Mouse (Mus musculus) forebrain, embryonic 16.5 days (tissue): Measurements from ENCODE around the gene Dnajc22. TPM values are rescaled to one million over a fixed set of nuclear protein-coding genes. Genes with fewer than 3 reads are reported as not detected.

Experiments
- ATAC-seq: fragments of 200-750 bp; cut with Nextera tagmentation; 2 replicates; pipeline ENCODE4 v1.8.0; 2017; ENCODE audit warnings: mild to moderate bottlenecking, moderate library complexity
- H3K27ac ChIP-seq: fragments of 300-500 bp; sonication (generic); 2 replicates; pipeline ENCODE4 v1.5.1; 2014; ENCODE audit warnings: low read length, control low read depth
- H3K27me3 ChIP-seq: fragments of 300-500 bp; sonication (generic); replicated peaks from 2 replicates; pipeline ENCODE4 v1.6.1; 2014; ENCODE audit warnings: low read length; ENCODE audit not compliant: control insufficient read depth, insufficient read depth
- H3K36me3 ChIP-seq: fragments of 300-500 bp; sonication (generic); 2 replicates; pipeline ENCODE4 v1.6.1; 2014; ENCODE audit not compliant: control insufficient read depth, insufficient read depth
- H3K4me1 ChIP-seq: fragments of 300-500 bp; sonication (generic); replicated peaks from 2 replicates; pipeline ENCODE4 v1.6.1; 2014; ENCODE audit warnings: low read length; ENCODE audit not compliant: control insufficient read depth, insufficient read depth
- H3K4me2 ChIP-seq: fragments of 300-500 bp; sonication (generic); 2 replicates; pipeline ENCODE4 v1.6.1; 2014; ENCODE audit warnings: mild to moderate bottlenecking, low read length, control low read depth
- H3K4me3 ChIP-seq: fragments of 300-500 bp; sonication (generic); replicated peaks from 2 replicates; pipeline ENCODE4 v1.5.1; 2014; ENCODE audit warnings: mild to moderate bottlenecking, low read length, control low read depth
- H3K9ac ChIP-seq: fragments of 300-500 bp; sonication (generic); replicated peaks from 2 replicates; pipeline ENCODE4 v1.6.1; 2014; ENCODE audit warnings: low read depth, low read length, control low read depth
- H3K9me3 ChIP-seq: fragments of 300-500 bp; sonication (generic); 2 replicates; pipeline ENCODE4 v1.6.1; 2016; ENCODE audit warnings: low read length; ENCODE audit not compliant: control insufficient read depth
- whole genome bisulfite sequencing: fragments of 180-500 bp; shearing (Covaris S2); extraction: QIAGEN DNeasy Blood & Tissue Kit; methylation state at CpG from one replicate; pipeline ENCODE4 v1.1.7; 2014; 5-methylcytosine and 5-hydroxymethylcytosine counted together
- polyA plus RNA-seq: library from polyadenylated mRNA; unstranded; fragments of >200 nt; fragmentation: Nextera tagmentation; extraction: Ambion mirVana; gene quantifications from 2 replicates; pipeline ENCODE4 v1.2.1, GENCODE M21; 2015

Gene Dnajc22
- polyA plus RNA-seq, 1 experiment from 2014 or later, result 0.27 TPM

DNA sequence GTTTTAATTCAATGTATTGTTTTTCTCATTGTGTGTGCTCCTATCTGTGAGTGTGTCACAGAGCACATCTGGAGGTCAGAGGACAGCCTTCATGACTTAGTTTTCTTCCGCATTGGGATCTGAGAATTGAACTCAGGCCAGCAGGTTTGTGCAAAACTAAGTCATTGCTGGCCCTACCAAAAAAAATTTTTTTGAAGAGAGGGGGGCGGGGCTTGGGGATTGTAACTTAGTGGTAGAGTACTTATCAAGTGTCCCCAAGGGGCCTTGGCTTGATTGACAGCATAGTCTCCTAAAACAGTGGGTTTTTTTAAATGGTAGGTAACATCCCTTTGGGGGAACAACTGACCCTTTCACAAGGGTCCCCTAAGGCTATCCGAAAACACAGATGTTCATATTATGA lies 18.2 kb downstream of the Dnajc22 start:
- no peak overlapping the region for H3K27ac ChIP-seq
- no peak for ATAC-seq
- H3K9me3 ChIP-seq, result no peaks in the 10 kb centered on the region
- 95% methylated on average over 3 of the region's 3 CpGs for WGBS
- no peak overlapping the region for H3K4me3 ChIP-seq
- H3K36me3 ChIP-seq, result no peaks in the 10 kb centered on the region
- H3K9ac ChIP-seq, result no peak overlapping the region
- H3K4me1 ChIP-seq, result no peaks in the 10 kb centered on the region
- H3K4me2 ChIP-seq, result no peak overlapping the region
- H3K27me3 ChIP-seq, result no peaks in the 10 kb centered on the region

DNA sequence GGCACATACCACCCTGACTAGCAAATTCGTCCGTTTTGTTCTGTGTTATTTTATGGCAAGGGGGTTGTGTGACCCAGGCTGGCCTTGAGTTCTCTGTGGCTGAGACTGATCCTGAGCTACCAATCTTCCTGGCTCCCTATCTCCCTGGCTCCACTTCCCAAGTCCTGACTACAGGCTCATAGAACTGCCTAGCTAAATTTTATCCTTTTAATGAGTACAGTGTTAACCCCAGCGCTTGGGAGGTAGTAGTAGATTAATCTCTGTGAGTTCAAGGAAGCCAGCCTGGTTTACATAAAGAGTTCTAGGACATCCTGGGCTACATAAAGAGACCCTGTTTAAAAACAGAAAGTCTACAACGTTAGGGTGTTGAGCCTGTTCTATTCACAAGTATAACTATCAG lies 18.8 kb downstream of the Dnajc22 start:
- no peaks in the 10 kb centered on the region for H3K9me3 ChIP-seq
- 77% methylated on average over 4 of the region's 4 CpGs for WGBS

DNA sequence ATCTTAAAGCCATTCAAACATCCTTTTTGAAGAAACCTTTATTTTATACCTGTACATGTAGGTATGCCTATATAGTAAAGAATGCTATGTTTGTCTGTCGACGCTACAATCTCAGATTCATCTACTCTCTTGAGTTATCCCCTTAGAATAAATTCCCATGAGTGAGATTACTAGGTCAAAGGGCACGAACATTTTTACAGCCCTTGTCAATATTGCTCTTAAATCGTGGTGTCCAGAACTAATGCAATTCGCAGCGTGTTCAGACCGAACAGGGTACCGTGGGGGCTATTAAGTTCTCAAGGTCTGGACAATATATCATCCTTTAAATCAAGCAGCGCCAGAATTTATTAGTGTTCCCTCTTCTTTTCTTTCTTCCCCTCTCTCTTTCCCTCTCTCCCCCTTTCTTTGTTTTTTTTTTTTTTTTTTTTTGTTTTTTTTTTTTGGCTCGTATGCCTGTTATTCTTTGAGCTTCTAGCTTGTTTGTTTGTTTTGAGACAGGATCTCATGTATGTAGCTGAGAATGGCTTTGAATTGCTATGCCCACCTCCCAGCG lies 19.9 kb downstream of the Dnajc22 start:
- no peaks in the 10 kb centered on the region for H3K36me3 ChIP-seq
- no peaks in the 10 kb centered on the region for H3K27me3 ChIP-seq
- ATAC-seq, result no peak
- 70% methylated on average over 11 of the region's 11 CpGs for WGBS
- H3K4me3 ChIP-seq, result no peak overlapping the region
- no peak overlapping the region for H3K27ac ChIP-seq
- H3K4me1 ChIP-seq, result no peaks in the 10 kb centered on the region
- no peak overlapping the region for H3K9ac ChIP-seq
- H3K4me2 ChIP-seq, result no peak overlapping the region
- H3K9me3 ChIP-seq, result no peaks in the 10 kb centered on the region

More for the DNA sequence above, 18.8 kb downstream of the Dnajc22 start:
- Histone ChIP-seq H3K27me3 (no peaks in the 10 kb centered on the region), H3K9ac (no peak overlapping the region), H3K4me1 (no peaks in the 10 kb centered on the region), H3K36me3 (no peaks in the 10 kb centered on the region), H3K4me3 (no peak overlapping the region), H3K27ac (no peak overlapping the region), H3K4me2 (no peak overlapping the region)
- ATAC-seq, result no peak

DNA sequence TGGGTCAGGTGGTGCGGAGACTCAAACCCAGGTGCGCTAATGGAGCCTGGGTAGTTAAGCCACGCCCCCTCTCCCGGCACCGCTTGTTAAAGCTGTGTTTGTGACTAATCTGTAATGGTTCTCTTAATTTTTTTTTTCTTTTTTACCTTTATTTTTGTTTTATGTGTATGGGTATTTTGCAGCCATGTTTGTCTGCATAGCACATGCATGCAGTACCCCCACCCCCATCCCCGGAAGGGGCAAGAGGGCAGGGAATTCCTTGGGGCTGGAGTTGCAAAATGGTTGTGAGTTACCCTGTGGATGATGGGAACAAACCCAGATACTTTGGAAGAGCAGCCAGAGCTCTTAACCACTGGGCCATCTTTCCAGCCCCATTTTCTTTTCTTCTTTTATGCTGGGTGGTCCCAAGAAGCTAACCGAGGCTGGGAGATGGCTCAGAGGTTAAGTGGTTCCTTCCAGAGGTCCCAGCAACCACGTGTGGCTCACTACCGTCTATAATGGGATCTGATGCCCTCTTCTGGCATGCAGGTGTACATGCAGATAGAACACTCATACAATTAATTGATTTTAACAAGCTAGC lies 20.5 kb downstream of the Dnajc22 start:
- Histone ChIP-seq H3K9ac (no peak overlapping the region), H3K36me3 (no peaks in the 10 kb centered on the region), H3K4me3 (no peak overlapping the region), H3K4me2 (no peak overlapping the region), H3K4me1 (no peaks in the 10 kb centered on the region), H3K9me3 (no peaks in the 10 kb centered on the region), H3K27ac (no peak overlapping the region), H3K27me3 (no peaks in the 10 kb centered on the region)
- ATAC-seq, result no peak
- WGBS, result 5% methylated on average over 9 of the region's 9 CpGs

DNA sequence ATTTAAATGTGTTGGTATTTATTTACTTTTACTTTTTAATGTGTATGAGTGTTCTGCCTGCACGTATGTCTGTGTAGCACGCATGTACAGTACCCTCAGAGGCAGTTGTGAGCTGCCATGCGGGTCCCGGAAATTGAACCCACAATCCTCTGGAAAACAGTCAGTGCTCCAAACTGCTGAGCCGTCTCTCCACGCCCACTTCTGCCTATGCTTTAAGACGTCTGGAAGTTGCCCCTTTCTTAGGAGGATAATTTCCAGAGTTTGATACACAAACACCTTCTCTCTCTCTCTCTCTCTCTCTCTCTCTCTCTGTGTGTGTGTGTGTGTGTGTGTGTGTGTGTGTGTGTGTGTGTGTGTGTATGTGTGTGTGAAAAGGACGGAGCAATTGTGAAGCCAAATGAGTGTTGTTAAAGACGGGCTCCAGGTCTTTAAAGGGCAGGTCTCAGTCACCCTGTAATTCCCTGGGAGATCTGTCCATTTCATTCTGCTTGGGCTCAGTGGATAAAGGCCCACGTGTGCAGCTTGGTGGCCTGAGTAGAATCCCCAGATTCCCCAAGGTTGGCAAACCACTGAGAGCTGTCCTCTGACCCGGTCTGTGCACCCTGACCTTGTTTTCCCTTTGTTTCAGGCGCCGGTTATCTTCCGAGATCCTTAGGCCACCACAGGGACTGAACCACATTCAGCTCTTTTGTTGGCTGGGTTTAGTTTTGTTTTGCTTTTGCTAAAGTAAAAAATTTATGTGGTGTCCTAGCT lies 21.5 kb downstream of the Dnajc22 start:
- WGBS, result 53% methylated on average over 14 of the region's 14 CpGs
- no peaks in the 10 kb centered on the region for H3K4me1 ChIP-seq

DNA sequence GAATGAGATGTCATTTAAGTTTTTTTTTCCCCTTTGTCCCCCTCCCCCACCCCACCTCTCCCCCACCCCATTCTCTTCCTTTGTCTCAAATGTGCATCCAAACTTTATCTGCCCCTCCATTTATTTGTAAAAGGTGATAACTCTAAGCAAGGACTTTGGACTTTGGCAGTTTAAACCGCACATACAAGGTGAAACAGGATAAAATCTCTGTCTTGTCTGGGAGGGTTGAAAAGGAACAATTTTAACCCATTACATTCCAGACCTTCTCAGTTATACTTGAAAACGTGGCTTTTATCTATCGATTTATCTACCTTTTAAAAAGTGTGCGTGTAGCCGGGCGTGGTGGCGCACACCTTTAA lies 22.1 kb downstream of the Dnajc22 start:
- no peak for ATAC-seq
- H3K36me3 ChIP-seq, result no peaks in the 10 kb centered on the region
- H3K4me3 ChIP-seq, result no peak overlapping the region
- H3K27ac ChIP-seq, result no peak overlapping the region
- no peaks in the 10 kb centered on the region for H3K4me1 ChIP-seq
- no peak overlapping the region for H3K9ac ChIP-seq
- no peak overlapping the region for H3K4me2 ChIP-seq
- no peaks in the 10 kb centered on the region for H3K27me3 ChIP-seq
- no peaks in the 10 kb centered on the region for H3K9me3 ChIP-seq
- WGBS, result 86% methylated on average over 7 of the region's 7 CpGs

More for the DNA sequence above, 21.5 kb downstream of the Dnajc22 start:
- H3K9ac ChIP-seq, result no peak overlapping the region
- no peak overlapping the region for H3K4me3 ChIP-seq
- no peaks in the 10 kb centered on the region for H3K36me3 ChIP-seq
- no peaks in the 10 kb centered on the region for H3K9me3 ChIP-seq
- no peak for ATAC-seq
- no peaks in the 10 kb centered on the region for H3K27me3 ChIP-seq
- no peak overlapping the region for H3K4me2 ChIP-seq
- no peak overlapping the region for H3K27ac ChIP-seq

DNA sequence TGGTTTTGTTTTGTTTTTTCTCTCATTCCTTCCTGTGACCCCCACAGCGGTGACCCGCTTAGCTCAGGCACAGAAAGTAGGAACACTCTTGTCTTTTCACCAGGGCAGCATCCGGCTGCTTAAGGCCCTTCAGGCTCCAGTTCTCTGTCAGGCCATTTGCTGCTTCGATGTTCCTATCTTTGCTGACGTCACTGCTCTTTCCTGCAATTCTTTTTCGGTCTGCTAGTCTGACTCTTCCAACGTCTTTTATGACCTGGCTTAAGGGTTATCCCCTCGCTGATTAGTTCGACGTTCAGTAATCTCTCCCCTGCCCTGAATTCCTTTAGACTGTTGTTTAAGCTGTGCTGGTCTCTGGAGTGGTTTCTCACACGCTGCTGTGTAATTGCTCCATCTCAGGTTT lies 23.6 kb downstream of the Dnajc22 start:
- Histone ChIP-seq H3K4me1 (no peaks in the 10 kb centered on the region), H3K27ac (no peak overlapping the region), H3K27me3 (no peaks in the 10 kb centered on the region), H3K9ac (no peak overlapping the region), H3K4me2 (no peak overlapping the region), H3K4me3 (no peak overlapping the region), H3K36me3 (no peaks in the 10 kb centered on the region), H3K9me3 (no peaks in the 10 kb centered on the region)
- 57% methylated on average over 11 of the region's 11 CpGs for WGBS
- no peak for ATAC-seq

DNA sequence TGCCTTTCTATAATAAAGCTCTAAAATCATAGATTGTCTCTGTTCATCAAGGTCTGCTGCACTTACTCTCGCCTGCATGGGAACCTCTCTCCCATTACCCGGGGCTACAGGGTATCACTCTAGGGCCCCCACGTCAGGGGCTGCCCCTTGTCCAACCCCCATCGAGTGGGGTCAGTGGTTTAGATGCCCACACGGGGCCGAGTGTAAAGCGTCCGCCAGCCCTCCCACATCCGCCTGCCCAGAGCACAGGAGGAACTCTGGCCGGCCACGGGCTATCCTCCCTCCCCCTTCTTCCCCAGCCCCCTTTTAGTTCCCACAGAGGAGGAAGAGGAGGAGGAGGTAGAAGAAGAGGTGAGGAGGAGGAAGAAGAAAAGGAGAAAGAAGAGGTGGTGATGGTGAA lies 27.8 kb downstream of the Dnajc22 start:
- Histone ChIP-seq H3K9me3 (no peaks in the 10 kb centered on the region), H3K27ac (no peak overlapping the region), H3K4me2 (no peak overlapping the region), H3K4me1 (peaks cover 4% of the 10 kb centered on the region), H3K4me3 (no peak overlapping the region), H3K27me3 (no peaks in the 10 kb centered on the region), H3K9ac (no peak overlapping the region), H3K36me3 (no peaks in the 10 kb centered on the region)
- 22% methylated on average over 11 of the region's 11 CpGs for WGBS
- ATAC-seq, result no peak

DNA sequence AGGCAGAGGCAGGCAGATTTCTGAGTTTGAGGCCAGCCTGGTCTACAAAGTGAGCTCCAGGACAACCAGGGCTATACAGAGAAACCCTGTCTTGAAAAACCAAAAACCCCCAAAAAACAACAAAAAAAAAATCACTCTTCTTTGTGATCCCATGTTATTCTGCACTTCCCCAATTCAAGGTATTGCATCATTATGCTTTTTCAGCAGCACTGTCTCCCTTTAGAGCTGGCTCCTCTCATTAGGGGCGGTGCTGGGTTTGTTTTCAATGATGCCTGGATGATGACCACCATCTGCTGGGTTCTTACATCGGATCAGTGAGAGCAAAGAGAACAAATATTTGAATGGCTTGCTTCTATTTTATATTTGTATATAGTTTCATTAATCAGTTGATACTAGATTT lies 29.7 kb downstream of the Dnajc22 start:
- no peak for ATAC-seq
- H3K27ac ChIP-seq, result no peak overlapping the region
- H3K4me1 ChIP-seq, result peaks cover 5% of the 10 kb centered on the region
- H3K36me3 ChIP-seq, result no peaks in the 10 kb centered on the region
- no peak overlapping the region for H3K4me2 ChIP-seq
- H3K4me3 ChIP-seq, result no peak overlapping the region
- 73% methylated on average over 2 of the region's 2 CpGs for WGBS
- H3K9ac ChIP-seq, result no peak overlapping the region
- no peaks in the 10 kb centered on the region for H3K9me3 ChIP-seq
- no peaks in the 10 kb centered on the region for H3K27me3 ChIP-seq
